Mouse (Mus musculus) limb, embryonic 13.5 days (tissue): ENCODE results near the gene Adgrg5. TPM values are rescaled to one million over a fixed set of nuclear protein-coding genes. Genes with fewer than 3 reads are reported as not detected.
A peak's percentile ranks its signal among the peaks of the same experiment; 100 is the strongest.

Experiments used
- ATAC-seq: fragments of 200-750 bp; cut with Nextera tagmentation; 2 replicates; pipeline ENCODE4 v1.8.0; 2017; ENCODE audit warnings: low read depth, moderate number of reproducible peaks, moderate TSS enrichment; ENCODE audit not compliant: low FRiP score
- H3K27ac ChIP-seq: fragments of 300-500 bp; sonication (generic); 2 replicates; pipeline ENCODE4 v1.5.1; 2015; ENCODE audit warnings: inconsistent platforms, mild to moderate bottlenecking, moderate library complexity
- H3K27me3 ChIP-seq: fragments of 300-500 bp; sonication (generic); 2 replicates; pipeline ENCODE4 v1.6.1; 2015; ENCODE audit warnings: mild to moderate bottlenecking, inconsistent platforms
- H3K36me3 ChIP-seq: fragments of 300-500 bp; sonication (generic); 2 replicates; pipeline ENCODE4 v1.6.1; 2015; ENCODE audit warnings: inconsistent platforms, mild to moderate bottlenecking, moderate library complexity
- H3K4me1 ChIP-seq: fragments of 300-500 bp; sonication (generic); 2 replicates; pipeline ENCODE4 v1.6.1; 2015; ENCODE audit warnings: inconsistent platforms
- H3K4me2 ChIP-seq: fragments of 300-500 bp; sonication (generic); replicated peaks from 2 replicates; pipeline ENCODE4 v1.6.1; 2015; ENCODE audit warnings: inconsistent platforms, mild to moderate bottlenecking, moderate library complexity
- H3K4me3 ChIP-seq: fragments of 300-500 bp; sonication (generic); 2 replicates; pipeline ENCODE4 v1.5.1; 2015; ENCODE audit warnings: moderate library complexity, mild to moderate bottlenecking, inconsistent platforms
- H3K9ac ChIP-seq: fragments of 300-500 bp; sonication (generic); 2 replicates; pipeline ENCODE4 v1.6.1; 2015; ENCODE audit warnings: mild to moderate bottlenecking, inconsistent platforms
- H3K9me3 ChIP-seq: fragments of 300-500 bp; sonication (generic); 2 replicates; pipeline ENCODE4 v1.6.1; 2016; ENCODE audit warnings: inconsistent platforms
- WGBS: fragments of 180-500 bp; shearing (Covaris S2); methylation state at CpG from one replicate; pipeline ENCODE4 v1.1.7; 2015; 5-methylcytosine and 5-hydroxymethylcytosine counted together
- polyA plus RNA-seq: library from polyadenylated mRNA; unstranded; fragments of >200 nt; fragmentation: Nextera tagmentation; extraction: Ambion mirVana; gene quantifications from 2 replicates; pipeline ENCODE4 v1.2.1, GENCODE M21; 2015

Adgrg5 gene
- polyA plus RNA-seq, 1 experiment from 2014 or later, result 0.13 TPM

DNA sequence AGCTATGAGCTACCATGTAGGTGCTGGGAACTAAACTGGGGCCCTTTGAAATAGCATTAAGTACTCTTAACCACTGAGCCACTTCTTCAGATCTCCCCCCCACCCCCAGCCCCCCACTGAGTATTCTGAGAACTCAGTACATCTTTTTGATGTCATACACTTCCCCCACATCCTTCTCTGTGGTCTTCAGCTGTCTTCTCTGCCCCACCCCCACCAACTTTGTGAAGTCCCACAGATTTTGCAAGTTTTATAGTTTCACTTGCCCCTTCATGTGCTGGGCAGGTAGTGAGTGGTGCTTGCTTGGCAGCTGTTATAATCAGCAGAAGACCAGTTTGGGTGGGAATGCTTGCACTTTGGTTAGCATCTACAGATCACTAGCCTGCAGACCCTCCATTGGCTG lies 4.2 kb upstream of the Adgrg5 start:
- Histone ChIP-seq H3K27me3 (no peaks in the 10 kb centered on the region), H3K9ac (no peak overlapping the region), H3K27ac (no peak overlapping the region), H3K36me3 (no peaks in the 10 kb centered on the region), H3K9me3 (no peaks in the 10 kb centered on the region), H3K4me1 (peaks cover 39% of the 10 kb centered on the region), H3K4me2 (no peak overlapping the region), H3K4me3 (no peak overlapping the region)
- ATAC-seq, result no peak

DNA sequence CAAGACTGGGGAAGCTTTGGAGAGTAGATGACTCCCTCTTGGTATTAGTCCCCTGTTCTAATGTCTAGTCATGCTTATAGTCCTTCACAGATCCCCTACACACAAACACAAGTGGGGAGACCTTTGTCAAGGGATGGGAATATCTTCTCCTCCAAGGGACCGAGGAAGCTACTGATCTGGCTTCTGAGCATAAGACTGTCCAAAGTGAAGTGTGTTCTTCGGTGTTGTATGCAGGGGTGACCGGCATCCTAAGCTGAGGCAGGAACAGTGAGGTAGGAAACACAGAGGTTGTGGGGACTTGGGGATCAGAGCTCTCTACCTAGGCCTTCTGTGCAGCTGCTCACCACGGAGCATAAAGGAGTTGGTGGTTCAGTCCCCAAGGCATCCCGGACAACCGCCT lies 1.3 kb upstream of the Adgrg5 start:
- no peaks in the 10 kb centered on the region for H3K9me3 ChIP-seq
- H3K4me2 ChIP-seq, result no peak overlapping the region
- 62% methylated on average over 6 of the region's 6 CpGs for WGBS
- ATAC-seq, result no peak
- no peaks in the 10 kb centered on the region for H3K36me3 ChIP-seq
- H3K27me3 ChIP-seq, result no peaks in the 10 kb centered on the region
- no peak overlapping the region for H3K9ac ChIP-seq
- peaks cover 12% of the 10 kb centered on the region; the same call in 1 of the 2 replicates for H3K4me1 ChIP-seq
- no peak overlapping the region for H3K4me3 ChIP-seq
- H3K27ac ChIP-seq, result no peak overlapping the region

GRCm38 (mm10) chr8:94922602-94923001 lies 892 bp upstream of the Adgrg5 start:
- ATAC-seq, result no peak
- H3K27me3 ChIP-seq, result no peaks in the 10 kb centered on the region
- H3K4me1 ChIP-seq, result peaks cover 12% of the 10 kb centered on the region; the same call in 1 of the 2 replicates
- WGBS, result 33% methylated on average over 8 of the region's 8 CpGs
- no peak overlapping the region for H3K4me2 ChIP-seq
- no peak overlapping the region for H3K9ac ChIP-seq
- no peaks in the 10 kb centered on the region for H3K36me3 ChIP-seq
- no peaks in the 10 kb centered on the region for H3K9me3 ChIP-seq
- no peak overlapping the region for H3K4me3 ChIP-seq
- H3K27ac ChIP-seq, result no peak overlapping the region

DNA sequence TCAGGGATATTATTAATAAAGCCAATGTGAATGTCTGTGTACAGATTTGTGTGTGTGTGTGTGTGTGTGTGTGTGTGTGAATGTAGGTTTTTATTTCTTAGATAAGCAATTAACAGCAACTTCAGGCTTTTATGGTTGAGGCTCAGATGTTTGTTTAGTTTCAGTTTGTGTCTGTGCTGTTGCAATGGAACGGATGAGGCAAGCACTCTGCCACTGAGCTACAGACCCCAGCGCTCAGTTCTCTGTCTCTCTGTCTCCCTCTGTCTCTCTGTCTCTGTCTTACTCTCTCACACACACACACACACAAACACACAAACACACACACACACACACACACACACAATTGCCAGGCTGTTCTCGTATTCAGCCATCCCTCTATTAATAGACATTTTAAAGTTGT lies 4.7 kb downstream of the Adgrg5 start:
- no peaks in the 10 kb centered on the region for H3K27me3 ChIP-seq
- H3K9me3 ChIP-seq, result no peaks in the 10 kb centered on the region
- ATAC-seq, result no peak
- no peak overlapping the region for H3K4me3 ChIP-seq
- no peak overlapping the region for H3K9ac ChIP-seq
- WGBS, result 78% methylated on average over 3 of the region's 3 CpGs
- H3K36me3 ChIP-seq, result no peaks in the 10 kb centered on the region
- no peak overlapping the region for H3K4me2 ChIP-seq
- no peak overlapping the region for H3K27ac ChIP-seq
- no peaks in the 10 kb centered on the region for H3K4me1 ChIP-seq

GRCm38 (mm10) chr8:94933918-94934317 lies 10.4 kb downstream of the Adgrg5 start:
- Histone ChIP-seq H3K36me3 (no peaks in the 10 kb centered on the region), H3K4me3 (no peak overlapping the region), H3K4me1 (no peaks in the 10 kb centered on the region), H3K9ac (no peak overlapping the region), H3K27ac (no peak overlapping the region), H3K27me3 (no peaks in the 10 kb centered on the region), H3K9me3 (no peaks in the 10 kb centered on the region), H3K4me2 (no peak overlapping the region)
- 57% methylated on average over 5 of the region's 5 CpGs for WGBS
- no peak for ATAC-seq

DNA sequence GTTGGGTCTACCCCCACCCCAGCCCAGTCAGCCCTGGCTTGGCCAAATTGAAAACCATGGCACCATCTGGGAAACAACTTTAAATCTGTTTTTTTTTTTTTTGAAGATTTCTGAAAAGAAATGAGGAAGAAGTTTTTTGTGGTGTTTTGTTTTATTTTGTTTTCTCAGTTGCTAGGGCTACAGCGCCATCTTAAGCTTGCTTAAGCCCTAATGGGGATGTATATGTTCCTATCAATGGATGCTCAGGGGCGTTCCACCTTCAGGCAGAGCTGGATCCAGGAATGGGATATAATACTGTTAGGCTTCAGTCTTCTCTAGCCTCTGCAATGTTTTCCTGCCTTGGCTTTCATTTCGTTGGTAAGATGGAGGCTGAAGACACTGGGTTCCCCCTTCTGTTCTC lies 11.7 kb downstream of the Adgrg5 start:
- no peak overlapping the region for H3K9ac ChIP-seq
- H3K4me3 ChIP-seq, result no peak overlapping the region
- no peaks in the 10 kb centered on the region for H3K4me1 ChIP-seq
- H3K4me2 ChIP-seq, result no peak overlapping the region
- H3K27me3 ChIP-seq, result no peaks in the 10 kb centered on the region
- no peaks in the 10 kb centered on the region for H3K36me3 ChIP-seq
- ATAC-seq, result no peak
- no peaks in the 10 kb centered on the region for H3K9me3 ChIP-seq
- H3K27ac ChIP-seq, result no peak overlapping the region
- WGBS, result 74% methylated on average over 3 of the region's 3 CpGs

- no peak overlapping the region for H3K4me3 ChIP-seq
- no peaks in the 10 kb centered on the region for H3K27me3 ChIP-seq
- no peak overlapping the region for H3K9ac ChIP-seq
- peak; percentile 36; the same call in 1 of the 2 replicates for ATAC-seq
- H3K4me2 ChIP-seq, result no peak overlapping the region
- no peak overlapping the region for H3K27ac ChIP-seq
- H3K9me3 ChIP-seq, result no peaks in the 10 kb centered on the region
- no peaks in the 10 kb centered on the region for H3K36me3 ChIP-seq
- 13% methylated on average over 6 of the region's 6 CpGs for WGBS
- H3K4me1 ChIP-seq, result no peaks in the 10 kb centered on the region
These were observed 19.1 kb downstream of the Adgrg5 start for GRCm38 (mm10) chr8:94942566-94942965.

- Histone ChIP-seq H3K9me3 (no peaks in the 10 kb centered on the region), H3K4me1 (no peaks in the 10 kb centered on the region), H3K9ac (no peak overlapping the region), H3K27me3 (no peaks in the 10 kb centered on the region), H3K36me3 (no peaks in the 10 kb centered on the region), H3K4me2 (no peak overlapping the region), H3K4me3 (no peak overlapping the region), H3K27ac (no peak overlapping the region)
- no peak for ATAC-seq
- 56% methylated on average over 6 of the region's 6 CpGs for WGBS
These were observed 21.7 kb downstream of the Adgrg5 start for GRCm38 (mm10) chr8:94945185-94945584.

DNA sequence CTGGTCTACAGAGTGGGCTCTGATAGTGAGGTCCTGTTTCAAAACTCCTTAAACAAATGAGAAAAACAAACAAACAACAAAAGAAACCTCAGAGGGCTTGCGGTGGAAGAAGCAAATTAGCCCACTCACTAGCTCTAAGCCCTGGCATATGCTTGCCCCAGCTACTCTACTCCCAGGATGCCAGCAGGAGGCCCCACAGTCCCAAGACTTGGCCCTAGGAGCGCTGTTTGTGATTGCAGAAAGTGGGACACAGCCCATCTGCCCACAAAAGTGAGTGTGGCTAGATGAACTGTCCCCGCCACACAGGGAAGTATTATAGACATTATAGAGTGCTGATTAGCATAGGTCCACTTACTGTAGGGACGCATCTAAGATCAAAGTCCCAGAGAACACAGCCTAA lies 24.9 kb downstream of the Adgrg5 start:
- Histone ChIP-seq H3K4me1 (no peaks in the 10 kb centered on the region), H3K36me3 (no peaks in the 10 kb centered on the region), H3K4me2 (no peak overlapping the region), H3K4me3 (no peak overlapping the region), H3K27me3 (no peaks in the 10 kb centered on the region), H3K27ac (no peak overlapping the region), H3K9ac (no peak overlapping the region), H3K9me3 (no peaks in the 10 kb centered on the region)
- 81% methylated on average over 4 of the region's 4 CpGs for WGBS
- no peak for ATAC-seq

GRCm38 (mm10) chr8:94949010-94949409 lies 25.5 kb downstream of the Adgrg5 start:
- H3K27ac ChIP-seq, result no peak overlapping the region
- WGBS, result 91% methylated on average over 4 of the region's 4 CpGs
- H3K9me3 ChIP-seq, result no peaks in the 10 kb centered on the region
- no peaks in the 10 kb centered on the region for H3K27me3 ChIP-seq
- H3K36me3 ChIP-seq, result no peaks in the 10 kb centered on the region
- no peak overlapping the region for H3K9ac ChIP-seq
- no peak overlapping the region for H3K4me3 ChIP-seq
- no peak for ATAC-seq
- no peak overlapping the region for H3K4me2 ChIP-seq
- H3K4me1 ChIP-seq, result no peaks in the 10 kb centered on the region; the same call in 1 of the 2 replicates

- 24% methylated on average over 4 of the region's 4 CpGs for WGBS
- H3K36me3 ChIP-seq, result no peaks in the 10 kb centered on the region
- no peaks in the 10 kb centered on the region for H3K9me3 ChIP-seq
These were observed 26.6 kb downstream of the Adgrg5 start for GRCm38 (mm10) chr8:94950046-94950445.

GRCm38 (mm10) chr8:94950458-94950857 lies 27.0 kb downstream of the Adgrg5 start:
- Histone ChIP-seq H3K36me3 (no peaks in the 10 kb centered on the region), H3K27ac (no peak overlapping the region), H3K4me1 (peaks cover 5% of the 10 kb centered on the region; the same call in 1 of the 2 replicates), H3K4me3 (no peak overlapping the region), H3K9me3 (no peaks in the 10 kb centered on the region), H3K27me3 (no peaks in the 10 kb centered on the region), H3K9ac (no peak overlapping the region), H3K4me2 (no peak overlapping the region)
- peak; percentile 44; the same call in 1 of the 2 replicates for ATAC-seq
- 80% methylated on average over 5 of the region's 5 CpGs for WGBS

More at GRCm38 (mm10) chr8:94950046-94950445, 26.6 kb downstream of the Adgrg5 start:
- H3K4me2 ChIP-seq, result no peak overlapping the region
- no peaks in the 10 kb centered on the region for H3K27me3 ChIP-seq
- no peak overlapping the region for H3K9ac ChIP-seq
- no peak overlapping the region for H3K4me3 ChIP-seq
- no peak overlapping the region for H3K27ac ChIP-seq
- H3K4me1 ChIP-seq, result peaks cover 5% of the 10 kb centered on the region; the same call in 1 of the 2 replicates
- ATAC-seq, result peak; percentile 19; the same call in 1 of the 2 replicates

DNA sequence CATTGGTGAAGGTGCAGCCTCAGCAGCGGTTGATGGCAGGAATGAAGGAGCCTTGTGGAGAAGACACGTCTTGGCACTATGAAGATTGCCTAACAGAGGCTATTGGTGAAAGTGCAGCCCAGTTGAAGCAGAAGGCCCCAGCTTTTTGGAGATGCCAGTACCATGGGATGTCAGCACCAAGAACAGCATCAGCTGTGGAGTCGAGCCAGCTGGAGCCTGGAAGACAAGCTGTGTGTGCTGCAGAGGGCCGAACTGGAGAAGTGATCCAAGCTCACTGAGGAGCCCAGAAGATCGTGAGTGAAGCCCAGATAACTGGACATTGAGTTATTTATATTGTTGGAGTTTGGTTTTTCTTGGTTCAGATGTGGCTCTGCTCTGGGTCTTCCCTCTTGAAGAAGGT lies 28.6 kb downstream of the Adgrg5 start:
- Histone ChIP-seq H3K4me2 (no peak overlapping the region), H3K9ac (no peak overlapping the region), H3K27me3 (no peaks in the 10 kb centered on the region), H3K9me3 (no peaks in the 10 kb centered on the region), H3K4me1 (peaks cover 5% of the 10 kb centered on the region; the same call in 1 of the 2 replicates), H3K36me3 (no peaks in the 10 kb centered on the region), H3K4me3 (no peak overlapping the region), H3K27ac (no peak overlapping the region)
- 71% methylated on average over 5 of the region's 5 CpGs for WGBS
- no peak for ATAC-seq
